Mouse (Mus musculus) urinary bladder, postnatal 14 days (tissue): ENCODE results near the gene Mcpt1.
"Not testable (repeated sequence)": the region's sequence is repeated elsewhere in the genome, so short reads cannot be mapped to it uniquely, and the experiment has no call there.

Experiments
- DNase-seq: peaks from one replicate; pipeline ENCODE4 v3.0.0; 2021; ENCODE audit warnings: low spot score

Mcpt1 gene

GRCm38 (mm10) chr14:56017671-56018070, at the start of gene Mcpt1:
Mcpt1 (plus strand) TSS chr14:56017971.
- DNase-seq, result not testable (repeated sequence)

DNA sequence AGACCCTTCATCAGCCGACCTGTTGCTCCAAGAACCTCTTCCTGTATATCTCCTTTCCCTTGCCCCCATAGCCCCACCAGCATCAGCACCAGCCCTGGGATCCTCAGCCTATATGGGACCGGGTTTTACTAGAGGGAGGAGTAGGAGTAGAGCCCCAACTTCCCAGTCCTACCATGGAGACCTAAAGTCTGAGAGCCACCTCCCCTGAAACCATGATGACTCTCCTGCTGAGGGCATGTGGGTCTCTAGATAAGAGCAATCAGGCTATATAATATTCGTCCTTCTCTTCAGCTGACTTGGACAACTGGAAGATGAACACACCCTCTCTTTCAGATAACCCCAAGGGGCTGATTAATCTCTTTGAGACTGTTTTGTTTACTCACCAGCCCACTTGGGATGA, 30.3 kb upstream of the Mcpt1 start:
- DNase-seq, result not testable (repeated sequence)

- no peak for DNase-seq
Observed at GRCm38 (mm10) chr14:56013147-56013546, 4.6 kb upstream of the Mcpt1 start.

DNA sequence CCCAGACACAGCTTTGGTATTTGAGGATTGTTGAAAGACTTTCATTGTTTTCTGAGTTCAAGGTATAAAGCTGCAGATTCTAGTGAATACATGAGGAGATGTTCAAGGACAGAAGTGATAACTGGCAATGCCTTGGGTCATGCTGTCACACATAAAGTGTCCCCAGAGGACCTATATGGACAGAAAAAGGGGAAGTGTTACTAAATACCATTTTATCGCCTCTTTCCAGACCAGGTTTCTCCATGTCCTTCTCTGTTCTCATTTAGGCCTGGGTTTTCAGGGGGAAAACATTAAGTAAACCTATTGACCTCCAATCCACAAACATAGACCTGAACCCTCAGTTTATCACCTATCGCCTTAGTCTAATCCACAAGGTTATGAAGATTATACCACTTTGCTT, 3.8 kb upstream of the Mcpt1 start:
- no peak for DNase-seq

- no peak for DNase-seq
Observed at GRCm38 (mm10) chr14:56019446-56019845, 1.7 kb downstream of the Mcpt1 start.

GRCm38 (mm10) chr14:56021305-56021704, 3.5 kb downstream of the Mcpt1 start:
- DNase-seq, result not testable (repeated sequence)

DNA sequence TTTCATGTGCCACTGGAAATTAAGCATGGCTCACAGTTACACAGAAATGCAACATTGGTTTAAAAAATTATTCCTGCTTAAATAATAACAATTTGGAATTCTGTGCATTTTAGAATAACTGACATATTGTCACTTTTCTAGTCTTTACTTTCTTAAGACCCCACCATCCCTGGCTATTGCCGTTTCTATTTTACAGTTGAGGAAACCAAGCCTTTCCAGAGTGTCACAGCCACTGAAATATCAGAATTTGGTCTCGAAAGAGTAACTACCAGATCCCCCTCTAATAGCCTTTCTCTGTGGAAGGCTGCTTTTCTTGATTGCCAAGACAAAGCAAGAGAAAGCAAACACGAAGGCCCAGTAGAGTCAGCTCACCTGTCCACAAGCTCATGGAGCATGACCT, 12.6 kb downstream of the Mcpt1 start, which contains the start of gene Mcpt9:
Mcpt9 (minus strand) TSS at position 101 of the 400 bp plus-strand sequence.
- not testable (repeated sequence) for DNase-seq

DNA sequence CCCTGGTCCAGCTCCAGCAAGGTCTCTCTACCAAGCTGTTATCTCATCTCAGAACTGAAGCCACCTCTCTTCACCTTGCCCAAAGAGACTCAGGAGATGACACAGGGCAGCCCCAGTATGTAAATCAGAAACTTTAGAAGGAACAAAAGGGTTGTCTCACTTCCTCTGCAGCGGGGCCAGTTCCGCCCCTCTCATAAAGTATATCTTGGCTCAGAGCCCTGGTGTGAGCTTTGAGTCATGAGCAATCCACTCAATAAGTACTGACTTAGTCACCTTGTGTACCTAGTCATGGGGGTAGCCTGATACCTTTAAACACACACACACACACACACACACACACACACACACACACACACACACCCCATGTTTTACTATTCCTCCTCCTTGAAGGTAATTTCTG, 16.7 kb downstream of the Mcpt1 start:
- DNase-seq, result peak; percentile 47

DNA sequence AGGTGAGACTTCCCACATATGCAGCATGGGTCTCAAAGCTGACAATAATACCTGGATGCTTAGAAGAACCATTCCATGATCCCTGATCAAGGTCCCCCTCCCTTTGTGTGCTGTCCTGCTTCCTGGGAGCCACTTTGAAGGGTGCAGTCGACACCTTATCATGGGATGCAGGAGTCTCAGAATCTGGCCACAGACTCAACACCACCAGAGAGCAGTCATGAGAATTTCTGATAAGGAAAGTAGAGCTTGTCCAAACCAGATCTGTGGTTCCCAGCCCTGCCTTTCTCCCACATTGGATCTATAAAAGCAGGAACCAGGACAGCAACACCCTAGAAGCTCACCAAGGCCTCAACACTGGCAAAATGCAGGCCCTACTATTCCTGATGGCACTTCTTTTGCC, 24.0 kb downstream of the Mcpt1 start, which contains the start of gene Mcpt2:
Mcpt2 (plus strand) TSS at position 250 of the 400 bp plus-strand sequence.
- DNase-seq, result not testable (repeated sequence)

GRCm38 (mm10) chr14:56055408-56055807, 37.6 kb downstream of the Mcpt1 start:
- no peak for DNase-seq

GRCm38 (mm10) chr14:56057722-56058121, 40.0 kb downstream of the Mcpt1 start:
- no peak for DNase-seq

DNA sequence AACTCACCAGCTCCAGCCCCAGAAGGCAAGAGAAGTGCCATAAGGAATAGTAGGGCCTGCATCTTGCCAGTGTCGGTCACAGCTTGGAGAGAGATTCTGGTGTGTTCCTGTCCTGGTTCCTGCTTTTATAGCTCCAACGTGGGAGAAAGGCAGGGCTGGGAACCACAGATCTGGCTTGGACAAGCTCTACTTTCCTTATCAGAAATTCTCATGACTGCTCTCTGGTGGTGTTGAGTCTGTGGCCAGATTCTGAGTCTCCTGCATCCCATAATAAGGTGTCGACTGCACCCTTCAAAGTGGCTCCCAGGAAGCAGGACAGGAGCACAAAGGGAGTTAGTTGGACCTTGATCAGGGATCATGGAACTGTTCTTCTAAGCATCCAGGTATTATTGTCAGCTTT, 44.4 kb downstream of the Mcpt1 start, which contains the start of gene Mcpt4:
Mcpt4 (minus strand) TSS at position 101 of the 400 bp plus-strand sequence.
- DNase-seq, result not testable (repeated sequence)
